Mouse (Mus musculus) CH12.LX (cell line): ENCODE measurements at regions not wholly inside any gene's neighbourhood (a gene's known extent, or its start where the extent isn't known, plus 50 kb on each side); places are given as distances from the start of the nearest gene placed in this dataset.

Experiments
- DNase-seq: peaks from one replicate; pipeline ENCODE4 v3.0.0-alpha.2; 2013; ENCODE audit errors: extremely low read depth
- H3K27ac ChIP-seq: 2 replicates; pipeline ENCODE4 v1.5.1; 2012; ENCODE audit warnings: low read depth, mild to moderate bottlenecking, control low read depth, moderate library complexity; ENCODE audit not compliant: insufficient read depth
- H3K27me3 ChIP-seq: replicated peaks from 2 replicates; pipeline ENCODE3; 2012; ENCODE audit warnings: inconsistent platforms
- H3K36me3 ChIP-seq, 2 experiments: replicated peaks in 1 of 2; 2 replicates each; pipeline versions ENCODE3 to v1.6.1; 2012; ENCODE audit warnings: inconsistent platforms in 1 of 2, low read length in 1 of 2, mild to moderate bottlenecking in 1 of 2, mixed read lengths in 1 of 2, moderate library complexity in 1 of 2; ENCODE audit not compliant: control insufficient read depth in 1 of 2, insufficient read depth in 1 of 2
- H3K4me1 ChIP-seq, 2 experiments: 2 replicates each; pipeline ENCODE4 v1.6.1; 2012; ENCODE audit warnings: inconsistent platforms in 1 of 2, moderate library complexity in 1 of 2; ENCODE audit not compliant: insufficient read depth in 2 of 2, control insufficient read depth in 1 of 2
- H3K4me2 ChIP-seq: 2 replicates; pipeline ENCODE4 v1.6.1; 2012; ENCODE audit warnings: low read depth, mild to moderate bottlenecking, control low read depth; ENCODE audit not compliant: poor library complexity, insufficient read depth, severe bottlenecking
- H3K4me3 ChIP-seq, 3 experiments: fragments of 150-350 bp in 1 of 3; sonication (generic) in 1 of 3; replicated peaks in 1 of 3; 2 replicates each; pipeline versions ENCODE3 to v1.5.1; 2011 to 2012; ENCODE audit warnings: low read depth in 2 of 3, low read length in 2 of 3, mild to moderate bottlenecking in 2 of 3, moderate library complexity in 2 of 3, control low read depth in 1 of 3, improper control_type of control experiment in 1 of 3, inconsistent platforms in 1 of 3, mixed read lengths in 1 of 3; ENCODE audit not compliant: poor library complexity in 1 of 3
- H3K79me2 ChIP-seq: replicated peaks from 2 replicates; pipeline ENCODE4 v1.6.1; 2012; ENCODE audit warnings: mild to moderate bottlenecking, moderate library complexity; ENCODE audit not compliant: control insufficient read depth, poor library complexity, insufficient read depth, severe bottlenecking; ENCODE audit errors: extremely low read depth
- H3K9ac ChIP-seq: 2 replicates; pipeline ENCODE4 v1.6.1; 2012; ENCODE audit warnings: low read depth, mild to moderate bottlenecking, control low read depth, moderate library complexity; ENCODE audit not compliant: insufficient read depth
- H3K9me3 ChIP-seq: replicated peaks from 2 replicates; pipeline ENCODE3; 2012; ENCODE audit warnings: low read length, inconsistent platforms, mixed read lengths
- CHD1 ChIP-seq: IDR thresholded peaks from 2 replicates; pipeline ENCODE4 v1.6.1; 2012; ENCODE audit warnings: low read depth, low read length, improper control_type of control experiment, inconsistent platforms
- CHD2 ChIP-seq: IDR thresholded peaks from 2 replicates; pipeline ENCODE4 v1.6.1; 2011; ENCODE audit warnings: low read length, improper control_type of control experiment
- CTCF ChIP-seq, 2 experiments: IDR thresholded peaks in 1 of 2; conservative IDR thresholded peaks in 1 of 2; 2 replicates each; pipeline ENCODE4 v1.5.1; 2011 to 2012; ENCODE audit warnings: low read depth in 2 of 2, low read length in 2 of 2, improper control_type of control experiment in 1 of 2, inconsistent platforms in 1 of 2, mild to moderate bottlenecking in 1 of 2, moderate library complexity in 1 of 2
- E2F4 ChIP-seq: IDR thresholded peaks from 2 replicates; pipeline ENCODE4 v1.6.1; 2011; ENCODE audit warnings: low read depth, low read length, improper control_type of control experiment; ENCODE audit not compliant: insufficient replicate concordance
- ELF1 ChIP-seq: IDR thresholded peaks from 2 replicates; pipeline ENCODE4 v1.6.1; 2014; ENCODE audit warnings: low read depth, mild to moderate bottlenecking, inconsistent platforms, low read length, improper control_type of control experiment
- IRF4 ChIP-seq: IDR thresholded peaks from 2 replicates; pipeline ENCODE4 v1.6.1; 2014; ENCODE audit warnings: low read depth, mild to moderate bottlenecking, inconsistent platforms, low read length, improper control_type of control experiment
- JUN ChIP-seq: IDR thresholded peaks from 2 replicates; pipeline ENCODE4 v1.6.1; 2011; ENCODE audit warnings: low read depth, mild to moderate bottlenecking, low read length, improper control_type of control experiment, moderate library complexity; ENCODE audit not compliant: insufficient read depth
- JUND ChIP-seq: conservative IDR thresholded peaks from 2 replicates; pipeline ENCODE4 v1.6.1; 2011; ENCODE audit warnings: low read depth, low read length, improper control_type of control experiment
- MAFK ChIP-seq: IDR thresholded peaks from 2 replicates; pipeline ENCODE4 v1.6.1; 2011; ENCODE audit warnings: low read length, improper control_type of control experiment; ENCODE audit not compliant: insufficient replicate concordance
- MAX ChIP-seq: IDR thresholded peaks from 2 replicates; pipeline ENCODE4 v1.6.1; 2011; ENCODE audit warnings: low read length, improper control_type of control experiment
- MEF2A ChIP-seq: IDR thresholded peaks from 2 replicates; pipeline ENCODE4 v1.6.1; 2014; ENCODE audit warnings: low read depth, mild to moderate bottlenecking, inconsistent platforms, low read length, improper control_type of control experiment, borderline replicate concordance
- MXI1 ChIP-seq: IDR thresholded peaks from 2 replicates; pipeline ENCODE4 v1.6.1; 2011; ENCODE audit warnings: mild to moderate bottlenecking, low read depth, low read length, improper control_type of control experiment
- MYC ChIP-seq: IDR thresholded peaks from 2 replicates; pipeline ENCODE4 v1.6.1; 2011; ENCODE audit warnings: low read depth, mild to moderate bottlenecking, improper control_type of control experiment, low read length
- NELFE ChIP-seq: IDR thresholded peaks from 2 replicates; pipeline ENCODE4 v1.6.1; 2011; ENCODE audit warnings: low read depth, low read length, improper control_type of control experiment
- NRF1 ChIP-seq: IDR thresholded peaks from 2 replicates; pipeline ENCODE4 v1.6.1; 2014; ENCODE audit warnings: low read depth, mild to moderate bottlenecking, inconsistent platforms, low read length, improper control_type of control experiment, moderate library complexity
- PAX5 ChIP-seq: IDR thresholded peaks from 2 replicates; pipeline ENCODE4 v1.6.1; 2012; ENCODE audit warnings: low read length, inconsistent platforms, mixed read lengths
- POLR2A ChIP-seq: IDR thresholded peaks from 2 replicates; pipeline ENCODE4 v1.6.1; 2011; ENCODE audit warnings: low read depth, mild to moderate bottlenecking, improper control_type of control experiment, low read length
- POLR2AphosphoS2 ChIP-seq: IDR thresholded peaks from 2 replicates; pipeline ENCODE4 v1.6.1; 2011; ENCODE audit warnings: low read depth, low read length, improper control_type of control experiment
- RAD21 ChIP-seq: IDR thresholded peaks from 2 replicates; pipeline ENCODE4 v1.6.1; 2011; ENCODE audit warnings: low read depth, mild to moderate bottlenecking, low read length, improper control_type of control experiment, moderate library complexity
- TCF12 ChIP-seq: IDR thresholded peaks from 2 replicates; pipeline ENCODE4 v1.6.1; 2014; ENCODE audit warnings: low read depth, mild to moderate bottlenecking, inconsistent platforms, low read length, improper control_type of control experiment
- UBTF ChIP-seq: IDR thresholded peaks from 2 replicates; pipeline ENCODE4 v1.6.1; 2012; ENCODE audit warnings: low read depth, mild to moderate bottlenecking, inconsistent platforms, low read length, improper control_type of control experiment, moderate library complexity
- USF1 ChIP-seq: IDR thresholded peaks from 2 replicates; pipeline ENCODE4 v1.6.1; 2014; ENCODE audit warnings: low read depth, mild to moderate bottlenecking, inconsistent platforms, low read length, improper control_type of control experiment
- USF2 ChIP-seq: conservative IDR thresholded peaks from 2 replicates; pipeline ENCODE4 v1.6.1; 2011; ENCODE audit warnings: low read depth, low read length, improper control_type of control experiment
- ZKSCAN1 ChIP-seq: IDR thresholded peaks from 2 replicates; pipeline ENCODE4 v1.6.1; 2012; ENCODE audit warnings: low read depth, inconsistent platforms, low read length, improper control_type of control experiment, borderline replicate concordance
- ZMIZ1 ChIP-seq: IDR thresholded peaks from 2 replicates; pipeline ENCODE4 v1.6.1; 2012; ENCODE audit warnings: low read depth, mild to moderate bottlenecking, inconsistent platforms, low read length, improper control_type of control experiment
- ZNF384 ChIP-seq: IDR thresholded peaks from 2 replicates; pipeline ENCODE4 v1.6.1; 2012; ENCODE audit warnings: low read depth, low read length, improper control_type of control experiment, inconsistent platforms
- dilution Hi-C: fragments of 300-500 bp; cut with MboI; formaldehyde crosslinking; loops from 2 replicates; pipeline ENCODE4 v1.14.3; 2020; ENCODE audit warnings: low sequenced_read_pairs; ENCODE audit not compliant: extremely low pct_unique_long_range_greater_than_20kb, extremely low pct_ligation_motif_present
- in situ Hi-C: fragments of 300-500 bp; cut with MboI; formaldehyde crosslinking; loops from 3 replicates; pipeline ENCODE4 v1.14.3; 2019; ENCODE audit warnings: low sequenced_read_pairs, low pct_ligation_motif_present, low pct_unique_long_range_greater_than_20kb, mixed read lengths

- DNase-seq = no peak
- dilution Hi-C loops = no loop called here
- TF ChIP-seq MYC (no peak), JUND (no peak), CHD1 (no peak), MAX (no peak), ZNF384 (no peak), USF2 (no peak), NRF1 (no peak), PAX5 (no peak), CHD2 (no peak), ZMIZ1 (no peak), MEF2A (no peak), ELF1 (no peak), MXI1 (no peak)
- H3K79me2 ChIP-seq = no peaks in the 10 kb centered on the region
- H3K4me3 ChIP-seq = no peak overlapping the region
- H3K4me1 ChIP-seq = peaks cover 0 to 2% of the 10 kb centered on the region in 2 experiments; a peak in 1 of 4 replicates
- in situ Hi-C loops = no loop called here
- H3K4me2 ChIP-seq = no peak overlapping the region
- no peaks in the 10 kb centered on the region for H3K36me3 ChIP-seq
- no peaks in the 10 kb centered on the region for H3K27me3 ChIP-seq
- no peak overlapping the region for H3K9ac ChIP-seq
- no peak overlapping the region for H3K27ac ChIP-seq
- H3K9me3 ChIP-seq = no peaks in the 10 kb centered on the region
Observed at GRCm38 (mm10) chr13:84059031-84059651, 163.0 kb upstream of the Tmem161b start.

DNA sequence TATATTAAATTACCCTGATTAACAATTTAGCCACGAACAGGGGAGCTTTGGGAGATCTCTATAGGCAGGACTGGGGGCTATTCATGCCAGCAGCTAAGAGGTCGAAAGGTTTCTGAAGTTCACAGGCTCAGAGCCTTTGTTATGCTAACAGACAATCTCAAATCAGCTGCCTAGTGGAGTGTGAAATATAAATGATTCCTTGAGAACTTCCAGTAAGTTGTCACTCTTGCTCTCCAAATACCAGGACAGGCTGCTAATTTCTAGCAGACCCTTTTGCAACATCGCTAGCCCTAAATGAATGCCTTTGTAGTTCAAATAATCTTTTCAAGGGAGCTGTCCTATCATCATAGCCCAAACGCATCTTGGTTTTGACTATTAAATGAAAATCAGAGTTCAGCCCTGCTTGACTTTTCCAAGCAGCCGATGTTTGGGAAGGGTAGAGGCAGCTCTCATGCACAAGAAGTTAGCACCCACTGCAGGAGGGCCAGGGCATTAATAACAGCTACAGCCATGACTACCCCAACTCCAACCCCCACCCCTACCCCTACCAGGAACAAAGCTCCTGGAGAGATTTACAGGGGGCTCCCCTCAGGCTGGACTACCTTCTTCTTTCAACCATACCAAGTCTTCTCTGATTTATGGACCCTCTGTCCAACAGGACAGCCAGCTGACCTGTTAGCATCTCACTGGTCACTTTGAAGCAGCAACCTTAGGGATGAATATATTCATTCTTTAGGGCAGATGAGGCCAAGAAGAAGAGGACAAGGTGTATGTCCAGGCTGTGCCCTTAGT lies 162.2 kb upstream of the Tmem161b start:
- Histone ChIP-seq H3K27me3 (no peaks in the 10 kb centered on the region), H3K9ac (no peak overlapping the region), H3K4me1 (peaks cover 0 to 2% of the 10 kb centered on the region in 2 experiments; a peak in 1 of 4 replicates), H3K4me2 (no peak overlapping the region), H3K79me2 (no peaks in the 10 kb centered on the region), H3K4me3 (no peak overlapping the region), H3K27ac (no peak overlapping the region), H3K36me3 (no peaks in the 10 kb centered on the region), H3K9me3 (no peaks in the 10 kb centered on the region)
- TF ChIP-seq TCF12 = no peak
- TF ChIP-seq UBTF = no peak
- no peak for TF ChIP-seq POLR2A
- TF ChIP-seq NRF1 = no peak
- no peak for TF ChIP-seq CHD1
- no peak for TF ChIP-seq IRF4
- TF ChIP-seq ELF1 = no peak
- TF ChIP-seq MXI1 = no peak
- TF ChIP-seq PAX5 = no peak
- no peak for TF ChIP-seq MAFK
- TF ChIP-seq JUND = no peak
- no peak for TF ChIP-seq USF1
- no peak for TF ChIP-seq JUN
- no peak for TF ChIP-seq RAD21
- no peak for TF ChIP-seq E2F4
- TF ChIP-seq NELFE = no peak
- TF ChIP-seq CTCF (conservative IDR thresholded peaks at IDR 0.05 in 1 of 2, IDR thresholded peaks at IDR 0.05 in 1 of 2; ENCODE audit: low read depth in 2 of 2, low read length in 2 of 2) = no peak
- TF ChIP-seq POLR2AphosphoS2 = no peak
- no peak for TF ChIP-seq MAX
- no peak for TF ChIP-seq ZKSCAN1
- dilution Hi-C loops (no loop called here), in situ Hi-C loops (no loop called here)
- DNase-seq = no peak
